Mouse (Mus musculus): Measurements from ENCODE around the gene Tex26. TPM values are rescaled to one million over a fixed set of nuclear protein-coding genes. Genes with fewer than 3 reads are reported as not detected.

The Tex26 gene
- polyA plus RNA-seq, 1 experiment from 2014 or later = not detected

Other genes with a start within 250 kb of the Tex26 start
- gene Alox5ap, start 174.9 kb upstream of the Tex26 start, polyA plus RNA-seq (2018) = 206 to 517 TPM (median 414 TPM) in 3 replicates
- gene Medag, start 27.9 kb upstream of the Tex26 start, polyA plus RNA-seq (2018) = not detected in 3 replicates
- gene Wdr95, start 89.0 kb downstream of the Tex26 start, polyA plus RNA-seq (2018) = not detected in 3 replicates
- gene Hsph1, start 196.7 kb downstream of the Tex26 start, polyA plus RNA-seq (2018) = 16.7 to 40.2 TPM (median 31.8 TPM) in 3 replicates
- gene B3glct, start 238.6 kb downstream of the Tex26 start, polyA plus RNA-seq (2018) = 4.1 to 7.5 TPM (median 4.4 TPM) in 3 replicates